Mouse (Mus musculus) forelimb bud, embryonic 11.5 days (tissue): ENCODE data around the gene Pgam2.
"Not testable (repeated sequence)": the region's sequence is repeated elsewhere in the genome, so short reads cannot be mapped to it uniquely, and the experiment has no call there.

Experiments used
- DNase-seq: peaks from one replicate; pipeline ENCODE4 v3.0.0-alpha.2; 2012; ENCODE audit warnings: low read depth, low spot score

The Pgam2 gene

DNA sequence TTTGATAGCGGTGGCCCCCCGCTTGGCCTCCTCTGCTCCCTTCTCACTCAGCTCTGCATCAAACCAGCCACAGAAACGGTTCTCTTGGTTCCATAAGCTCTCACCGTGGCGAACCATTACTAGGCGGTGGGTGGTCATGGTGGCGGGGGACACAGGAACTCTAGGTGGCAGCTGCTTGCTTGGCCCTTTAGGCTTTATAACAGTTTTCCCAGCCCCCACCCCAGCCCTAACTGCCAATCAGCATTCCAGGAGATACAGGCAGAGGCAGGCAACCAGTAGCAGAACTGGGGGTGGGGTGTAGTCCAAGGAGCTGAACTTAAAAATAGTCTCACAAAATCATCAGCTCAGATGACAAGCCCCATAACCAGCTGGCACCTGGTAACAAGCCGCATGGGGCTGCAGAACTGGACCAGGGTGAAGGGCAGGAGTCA, at the start of gene Pgam2:
Gene Pgam2, minus strand, starts transcription at position 183 of the 431 bp plus-strand sequence.
- peak; percentile 35 for DNase-seq

DNA sequence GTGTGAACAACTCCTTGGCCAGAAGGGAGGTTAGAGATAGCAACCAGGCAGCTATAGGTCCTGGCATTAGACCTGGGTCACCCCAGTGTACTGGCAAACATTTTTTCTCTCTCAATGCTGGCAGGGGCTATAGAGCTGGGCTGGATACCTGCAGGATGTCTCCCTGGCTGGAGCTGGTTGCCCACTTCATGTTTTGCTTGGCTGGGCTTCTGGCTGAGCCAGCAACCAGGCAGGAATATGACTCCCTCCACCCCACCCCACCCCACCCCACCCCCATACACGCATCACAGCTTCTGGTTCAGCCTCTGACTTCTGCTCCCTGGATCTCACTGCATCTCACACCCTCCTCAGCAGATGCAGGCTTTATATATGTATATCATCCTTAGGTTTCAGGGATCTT, 48.8 kb upstream of the Pgam2 start:
- DNase-seq: no peak

DNA sequence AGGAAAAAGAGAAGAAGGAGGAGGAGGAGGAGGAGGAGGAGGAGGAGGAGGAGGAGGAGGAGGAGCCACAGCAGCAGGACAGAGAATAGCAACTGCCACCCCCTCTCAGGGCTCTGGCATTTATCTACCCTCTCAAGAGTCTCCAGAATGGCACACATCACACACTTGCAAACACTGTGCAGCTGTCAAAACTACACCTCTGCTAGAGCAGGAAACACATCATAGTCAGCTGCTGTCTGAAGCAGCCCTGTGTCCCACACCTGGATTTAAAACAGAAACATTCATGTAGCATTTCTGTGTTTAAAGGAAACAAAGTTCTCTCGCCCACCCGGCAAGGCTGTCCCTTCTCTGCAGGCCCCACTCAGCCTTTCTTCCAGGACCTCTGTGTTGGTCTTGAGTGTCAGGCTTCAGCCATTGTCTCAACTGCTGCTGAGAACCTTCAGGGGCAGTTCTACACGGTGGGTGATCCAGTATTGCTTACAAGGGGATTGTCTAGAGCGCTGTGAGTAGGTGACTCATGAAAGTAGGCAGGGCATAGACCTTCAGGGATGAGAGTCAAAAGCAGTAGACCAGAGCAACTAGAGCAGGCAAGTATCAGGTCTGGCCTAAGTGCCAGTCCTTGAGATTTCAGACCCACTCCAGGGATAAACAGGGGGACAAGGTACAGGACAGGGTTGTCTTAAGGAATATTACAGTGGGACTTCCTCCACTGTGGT, 47.6 kb upstream of the Pgam2 start:
- DNase-seq: no peak

DNA sequence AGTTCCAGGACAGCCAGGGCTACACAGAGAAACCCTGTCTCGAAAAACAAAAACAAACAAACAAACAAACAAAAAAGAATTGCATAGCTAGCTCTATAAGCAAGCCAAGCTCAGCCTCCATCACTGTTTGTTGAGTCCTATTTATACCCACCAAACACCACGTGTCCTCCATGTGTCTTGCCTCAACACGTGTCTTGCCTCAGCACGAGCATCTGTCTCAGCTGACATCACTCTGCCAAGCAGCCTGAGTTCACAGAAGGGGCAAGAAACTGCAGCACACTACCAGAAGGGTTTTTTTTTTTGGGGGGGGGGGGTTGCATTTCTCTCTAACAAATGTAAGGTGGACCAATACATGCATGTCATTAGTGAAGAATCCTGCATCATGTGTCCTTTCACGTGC, 46.9 kb upstream of the Pgam2 start:
- no peak for DNase-seq

DNA sequence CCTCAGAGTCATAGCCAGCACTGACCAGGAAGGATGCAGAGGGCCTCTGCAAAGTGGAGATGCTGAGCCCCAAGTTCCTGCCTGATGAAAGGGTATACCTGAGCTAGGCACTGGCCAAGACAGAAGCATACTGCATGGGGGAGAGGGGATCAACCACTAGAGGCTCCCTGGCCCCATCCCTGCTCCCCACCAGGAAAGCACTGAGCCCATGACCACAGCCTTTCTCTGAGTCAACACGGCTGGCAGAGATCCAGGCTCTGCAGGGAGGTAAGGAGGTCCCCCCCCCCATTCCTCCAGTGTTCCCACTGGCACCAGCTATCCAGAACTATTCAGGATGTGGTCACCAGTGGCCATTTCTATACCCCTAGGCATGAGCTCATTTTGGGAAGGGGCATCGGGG, 45.8 kb upstream of the Pgam2 start:
- no peak for DNase-seq

DNA sequence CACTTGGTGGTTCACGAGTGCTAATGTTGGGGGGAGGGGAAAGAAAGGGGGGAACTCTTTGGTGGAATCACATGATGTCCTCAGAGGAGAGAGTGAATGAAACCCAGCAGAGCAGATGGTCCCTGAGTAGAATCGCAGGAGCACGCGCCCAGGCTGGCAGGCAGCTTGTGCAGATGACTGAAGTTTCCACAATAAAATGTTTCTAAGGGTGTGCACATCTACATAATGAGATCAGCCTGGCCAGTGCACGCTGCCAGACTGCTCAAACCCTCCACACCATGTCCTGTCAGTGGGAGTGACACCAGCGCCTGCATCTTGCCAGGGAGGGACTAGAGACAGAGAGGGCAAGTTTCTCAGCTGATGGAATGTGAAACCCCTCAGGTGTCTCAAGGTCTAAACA, 45.2 kb upstream of the Pgam2 start:
- no peak for DNase-seq

DNA sequence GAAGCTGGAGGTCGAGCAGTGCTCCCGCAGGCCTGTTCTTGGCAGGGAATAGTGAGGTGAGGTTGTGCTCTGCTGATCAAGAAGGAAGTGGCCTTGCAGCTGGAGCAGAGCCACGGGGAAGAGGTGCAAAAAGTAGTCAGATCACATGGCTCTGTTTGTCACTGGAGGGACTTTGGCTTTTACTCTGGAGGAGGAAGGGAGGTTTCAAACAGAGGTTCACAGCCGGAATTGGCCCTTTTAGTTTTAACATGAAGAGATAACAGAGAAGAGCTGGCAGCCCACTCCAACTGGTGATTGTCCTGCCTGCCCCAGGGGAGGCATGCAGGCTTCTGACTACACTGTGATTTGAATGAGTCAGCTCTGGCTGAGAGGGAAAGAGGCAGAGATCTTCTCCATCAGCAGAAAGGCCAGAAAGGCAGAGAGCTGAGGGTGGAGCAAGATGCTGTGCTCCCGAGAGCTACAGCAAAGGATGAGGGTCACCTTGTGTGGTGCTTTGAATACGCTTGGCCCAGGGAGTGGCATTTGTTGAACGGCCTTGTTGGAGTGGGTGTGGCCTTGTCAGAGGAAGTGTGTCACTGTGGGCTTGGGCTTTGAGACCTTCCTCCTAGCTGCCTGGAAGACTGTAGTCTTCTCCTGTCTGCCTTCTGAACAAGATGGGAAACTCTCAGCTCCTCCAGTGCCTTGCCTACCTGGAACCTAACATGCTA, 43.3 kb upstream of the Pgam2 start:
- no peak for DNase-seq

DNA sequence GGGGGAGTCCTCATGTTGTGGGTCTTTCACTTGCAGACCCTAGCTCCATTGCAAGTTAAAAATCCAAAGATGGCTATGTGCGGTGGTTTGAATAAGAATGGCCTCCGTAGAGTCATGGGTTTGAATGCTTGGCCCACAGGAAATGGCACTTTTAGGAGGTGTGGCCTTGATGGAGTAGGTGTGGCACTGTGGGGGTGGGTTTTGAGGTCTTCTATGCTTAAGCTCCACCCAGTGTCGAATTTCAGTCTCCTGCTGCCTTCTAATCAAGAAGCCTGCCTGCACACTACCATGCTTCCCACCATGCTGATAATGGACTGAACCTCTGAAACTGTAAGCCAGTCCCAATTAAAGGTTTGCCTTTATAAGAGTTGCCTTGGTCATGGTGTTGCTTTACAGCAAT, 39.6 kb upstream of the Pgam2 start:
- DNase-seq: no peak

DNA sequence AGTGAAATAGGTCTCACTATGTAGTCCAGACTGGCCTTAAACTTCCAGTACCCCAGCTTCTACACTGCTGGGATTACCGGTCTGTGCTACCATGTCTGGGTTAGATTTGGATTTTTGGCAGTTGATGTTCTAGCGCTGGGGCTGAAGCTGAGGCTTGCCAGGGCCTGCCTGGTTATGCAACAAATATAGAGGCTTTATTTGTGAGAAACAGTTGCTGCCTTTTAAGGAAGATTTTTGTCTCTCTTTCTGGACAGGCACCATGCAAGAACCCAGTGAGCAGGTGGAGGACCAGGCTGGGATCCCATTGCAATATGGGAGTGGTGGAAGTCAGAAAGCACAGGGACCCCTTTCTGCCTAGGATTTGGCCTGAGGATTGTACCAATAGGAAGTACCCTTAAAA, 38.2 kb upstream of the Pgam2 start:
- no peak for DNase-seq

DNA sequence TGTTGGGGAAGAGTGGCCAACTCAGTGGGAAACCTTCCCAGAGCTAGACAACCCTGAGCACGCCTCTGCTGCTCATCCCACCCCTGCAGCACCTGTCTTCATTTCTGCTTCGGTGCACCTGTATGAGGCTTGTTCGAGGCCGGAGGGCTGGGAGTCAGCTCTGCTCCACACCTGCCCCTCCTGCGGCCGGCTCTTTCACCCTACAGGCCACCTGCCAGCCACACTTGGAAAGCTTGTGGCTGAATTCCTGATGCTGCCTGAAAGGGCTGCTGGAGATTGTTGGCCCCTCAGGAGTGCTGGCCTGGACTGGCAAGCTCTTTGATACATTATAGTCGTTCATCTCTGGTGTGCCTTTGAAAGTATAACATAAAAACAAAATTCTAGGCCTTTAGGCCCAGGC, 36.8 kb upstream of the Pgam2 start:
- DNase-seq: no peak

DNA sequence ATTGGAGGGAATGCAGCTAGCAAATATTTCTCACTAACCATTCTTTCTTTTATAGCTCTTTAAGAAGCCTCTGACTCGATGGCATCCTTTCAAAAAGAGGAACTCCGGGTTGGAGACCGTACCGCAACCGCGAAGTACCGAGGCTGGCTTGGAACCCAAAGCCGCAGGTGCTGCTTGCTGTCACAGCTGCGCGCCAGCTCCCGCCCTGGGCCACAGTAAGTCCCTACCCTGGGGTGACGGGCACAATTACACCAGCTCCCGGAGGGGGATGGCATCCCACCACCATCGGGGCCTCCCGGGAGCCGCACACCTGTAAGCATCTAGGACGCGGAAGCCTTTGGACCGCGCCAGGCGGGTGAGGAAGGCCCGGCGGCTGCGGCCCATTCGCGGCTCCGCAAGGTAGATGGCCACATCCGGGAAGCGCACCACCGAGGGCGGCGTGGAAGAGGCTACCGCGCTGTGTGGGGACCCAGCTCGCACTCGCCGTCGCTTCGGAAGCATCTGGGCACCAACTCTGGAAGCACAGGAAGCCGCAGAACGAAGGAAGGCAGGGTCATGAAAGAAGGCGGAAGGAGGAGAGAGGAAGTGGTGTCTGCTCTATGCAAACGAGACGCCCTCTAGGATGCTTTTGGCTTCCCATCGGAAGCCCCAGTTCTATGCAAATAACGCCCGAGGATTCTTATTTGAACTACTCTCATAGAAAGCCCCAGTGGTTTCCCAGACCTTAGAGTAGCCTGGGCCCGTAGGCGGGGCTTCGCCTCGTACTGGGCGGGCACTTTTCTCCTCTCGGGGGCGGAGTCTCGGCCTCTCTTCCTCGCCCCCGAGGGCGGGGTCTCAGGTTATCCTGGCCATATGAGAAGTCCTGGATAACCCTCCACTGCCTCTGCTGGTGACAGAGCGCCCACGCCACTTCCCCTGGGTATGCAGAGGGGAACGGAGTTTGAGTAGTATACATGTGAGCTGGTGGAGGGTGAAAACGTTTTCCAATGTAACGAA, 34.0 kb upstream of the Pgam2 start, which contains the start of gene Polm:
Gene Polm, minus strand, starts transcription at position 766 of the 996 bp plus-strand sequence.
- peak; percentile 94 for DNase-seq

DNA sequence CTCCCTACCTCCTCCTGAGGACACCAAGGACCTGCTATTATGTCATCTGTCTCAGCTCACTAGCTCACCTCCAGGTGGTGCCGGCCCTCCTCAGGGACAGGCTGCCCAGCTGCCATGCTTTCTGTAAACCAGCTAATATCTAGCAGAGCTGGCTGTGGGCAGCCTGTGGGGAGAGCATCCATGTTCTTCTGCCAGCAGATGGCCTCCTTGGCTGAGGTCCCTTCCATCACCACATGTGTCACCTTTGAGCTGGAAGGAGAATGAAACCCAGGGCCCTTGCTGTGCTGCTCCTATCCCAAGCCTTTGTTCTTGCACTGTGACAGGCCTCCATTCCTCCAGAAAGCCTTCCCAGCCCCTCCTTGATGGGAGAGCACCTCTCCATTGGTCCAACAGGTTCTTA, 32.6 kb upstream of the Pgam2 start:
- no peak for DNase-seq

DNA sequence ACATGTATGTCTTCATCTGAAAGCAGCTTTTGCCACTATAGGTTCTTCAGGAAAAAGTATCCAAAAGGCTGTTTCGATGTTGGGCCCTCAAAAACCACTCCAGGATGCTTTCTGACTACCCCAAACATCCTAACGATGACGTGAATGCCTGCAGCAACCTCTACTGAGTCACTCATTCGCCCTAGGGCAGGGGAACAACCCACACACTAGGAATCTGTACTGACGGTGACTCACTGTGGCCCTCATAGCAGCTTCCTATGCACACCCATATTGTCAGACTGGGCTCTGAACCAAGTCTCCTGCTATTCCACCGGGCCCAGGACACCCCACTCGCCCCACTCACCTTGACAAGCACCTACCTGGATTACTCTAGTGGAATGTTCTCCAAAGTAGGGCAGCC, 31.5 kb upstream of the Pgam2 start:
- DNase-seq: no peak

DNA sequence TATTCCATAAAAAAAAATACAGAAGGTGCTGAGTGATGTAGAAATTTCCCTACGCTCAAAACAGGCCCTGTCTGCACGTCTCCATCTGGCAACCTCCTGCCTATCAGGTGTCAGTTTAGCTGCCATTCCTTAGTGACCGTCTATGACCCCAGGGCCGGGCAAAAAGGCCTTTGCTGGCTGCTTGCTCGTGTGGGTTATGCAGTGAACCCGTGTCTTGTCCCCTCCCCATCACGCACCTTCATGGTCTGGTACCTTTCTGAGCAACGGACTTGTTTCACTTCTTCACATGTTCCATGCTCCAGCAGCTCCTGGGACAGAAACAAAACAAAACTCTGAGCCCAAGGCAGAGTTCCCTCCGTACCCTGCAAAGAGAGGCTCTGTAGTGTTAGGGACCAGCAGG, 31.0 kb upstream of the Pgam2 start:
- no peak for DNase-seq

DNA sequence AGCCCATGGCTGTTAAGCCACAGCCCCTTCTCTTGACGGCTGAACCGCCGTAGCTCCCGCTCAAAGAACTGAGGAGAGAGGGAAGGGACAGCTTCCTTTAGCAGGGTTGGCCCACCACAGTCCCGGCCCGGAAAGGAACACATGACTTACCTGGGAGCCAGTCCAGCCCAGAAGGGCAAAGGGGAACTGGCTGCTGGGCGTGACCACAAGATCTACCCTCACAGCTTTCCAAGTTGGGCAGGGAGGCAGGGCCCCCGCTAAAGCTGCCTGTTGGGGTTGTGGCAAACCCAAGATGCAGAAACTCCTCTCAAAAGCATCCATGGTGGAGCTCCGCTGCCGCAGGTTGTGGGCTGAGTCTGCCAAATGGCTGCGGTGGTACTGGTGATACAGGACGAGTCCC, 25.8 kb upstream of the Pgam2 start:
- DNase-seq: no peak

DNA sequence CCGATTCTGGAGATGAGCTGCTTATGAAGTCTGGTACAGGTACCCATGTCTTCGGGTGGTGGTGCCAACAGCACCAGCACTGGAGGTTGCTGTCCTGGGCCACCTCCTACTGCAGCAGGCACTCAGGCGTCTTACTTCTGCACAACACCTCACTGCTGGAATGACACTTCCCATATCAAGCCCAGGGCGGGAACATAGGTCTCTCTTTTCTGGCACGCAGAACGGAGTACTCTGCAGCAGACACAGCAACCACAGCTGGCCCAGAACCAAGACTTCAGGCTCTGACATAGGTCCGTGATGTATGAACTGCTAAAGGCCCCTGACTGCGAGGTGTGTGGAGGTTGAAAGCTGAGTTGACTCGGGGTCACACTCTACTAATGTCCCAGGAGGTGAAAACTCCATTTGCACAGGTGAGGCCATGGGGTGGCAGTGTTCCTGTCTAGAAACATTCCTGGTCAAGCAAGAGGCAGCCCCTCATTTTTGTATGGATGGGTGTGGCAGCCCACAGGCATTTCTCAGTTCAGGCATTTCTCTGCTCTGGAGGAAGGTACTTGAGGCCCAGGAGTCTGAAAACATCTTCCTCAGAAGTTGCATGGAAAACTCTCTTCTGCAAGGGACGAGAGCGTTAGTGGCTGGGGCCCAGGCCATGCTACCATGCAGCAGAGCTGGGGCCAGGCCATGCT, 25.1 kb upstream of the Pgam2 start:
- DNase-seq: no peak

DNA sequence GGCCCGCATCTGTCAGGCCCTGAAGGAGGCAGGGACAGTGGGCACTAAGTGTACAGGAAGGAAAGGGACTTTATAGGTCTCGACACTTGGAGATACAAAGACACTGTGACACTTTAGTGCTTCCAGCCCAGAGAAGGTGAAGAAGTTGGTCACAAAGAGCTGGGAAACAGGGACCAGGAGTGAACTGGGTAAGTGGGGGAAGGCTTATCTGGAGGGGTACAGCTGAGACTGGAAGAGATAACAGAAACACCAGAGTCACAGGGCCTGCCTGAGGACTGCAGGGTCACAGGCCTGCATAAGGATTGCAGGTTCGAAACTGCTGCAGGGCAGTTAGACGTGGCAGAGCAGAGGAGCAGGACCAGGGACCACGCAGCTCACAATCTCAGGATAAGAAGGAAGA, 24.4 kb upstream of the Pgam2 start:
- DNase-seq: no peak

DNA sequence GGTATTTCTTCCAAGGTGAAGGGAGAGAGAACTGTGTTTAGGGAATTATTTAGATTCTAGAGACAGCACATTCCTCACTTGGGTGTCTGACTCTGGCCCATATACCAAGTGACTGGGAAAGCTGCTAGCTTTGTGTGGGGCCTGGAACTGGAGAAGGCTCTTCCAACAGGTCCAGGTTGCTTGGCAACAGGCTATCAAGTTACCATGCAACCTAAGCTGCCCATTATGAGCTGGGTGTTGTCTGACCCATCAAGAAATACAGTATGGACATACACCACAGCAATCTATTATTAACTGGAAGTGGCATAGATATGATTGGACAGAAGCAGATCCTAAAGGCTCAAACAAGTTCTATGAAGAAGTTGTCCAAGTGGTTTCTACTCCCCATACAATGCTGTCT, 21.9 kb upstream of the Pgam2 start:
- no peak for DNase-seq

DNA sequence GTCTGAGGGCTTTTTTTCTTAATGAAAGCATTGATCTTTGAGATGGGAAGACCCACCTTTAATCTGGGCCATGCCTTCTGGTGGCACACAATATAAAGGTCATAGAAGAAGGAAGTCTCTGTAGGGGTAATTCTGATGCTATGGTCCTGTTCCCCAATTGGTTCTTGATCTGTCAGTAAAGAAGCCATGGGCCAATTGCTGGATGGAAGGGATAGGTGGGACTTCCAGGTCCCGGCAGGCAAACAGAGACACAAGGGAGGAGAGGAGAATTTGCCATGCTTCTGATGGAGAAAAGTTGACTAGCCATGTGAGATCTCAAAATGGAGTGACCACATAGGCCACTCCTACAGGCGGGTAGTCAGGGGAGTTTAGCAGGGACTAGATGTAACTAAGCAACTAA, 15.7 kb upstream of the Pgam2 start:
- DNase-seq: no peak

DNA sequence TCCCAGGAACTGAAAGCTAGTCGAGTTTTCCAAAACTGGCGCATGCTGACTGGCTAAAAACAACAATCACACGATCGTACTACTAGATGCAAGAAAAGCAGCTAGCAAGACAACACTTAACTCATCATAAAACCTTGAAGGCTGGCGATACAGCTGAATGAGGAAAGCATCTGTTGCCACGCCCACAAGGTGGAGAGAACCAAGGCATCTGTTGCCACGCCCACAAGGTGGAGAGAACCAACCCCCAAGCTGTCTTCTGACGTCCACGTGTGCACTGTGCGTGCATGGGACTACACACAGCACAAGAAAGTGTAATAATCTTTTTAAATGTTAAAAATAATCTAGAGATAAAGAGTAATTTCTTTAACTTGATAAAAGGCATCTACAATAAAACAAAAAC, 9.8 kb upstream of the Pgam2 start:
- no peak for DNase-seq

DNA sequence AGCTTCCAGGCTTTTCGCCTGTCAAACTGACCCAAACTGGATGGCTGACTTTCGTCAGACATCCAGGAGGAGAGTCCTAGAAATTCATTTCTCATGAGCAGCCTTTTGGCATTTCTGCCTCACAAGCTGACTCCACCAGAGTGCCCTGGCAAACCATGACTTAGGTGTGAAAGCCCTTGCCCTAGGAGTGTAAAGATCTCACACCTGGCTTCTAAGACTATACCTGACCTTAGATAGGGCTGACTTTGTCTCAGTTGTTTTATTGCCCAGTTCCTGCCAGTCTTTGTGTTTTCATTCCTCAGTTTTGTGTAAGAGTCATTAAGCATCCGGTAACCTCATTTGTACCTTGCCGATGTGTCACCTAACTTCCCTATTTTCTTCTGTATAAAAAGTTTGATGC, 6.0 kb upstream of the Pgam2 start:
- DNase-seq: not testable (repeated sequence)

DNA sequence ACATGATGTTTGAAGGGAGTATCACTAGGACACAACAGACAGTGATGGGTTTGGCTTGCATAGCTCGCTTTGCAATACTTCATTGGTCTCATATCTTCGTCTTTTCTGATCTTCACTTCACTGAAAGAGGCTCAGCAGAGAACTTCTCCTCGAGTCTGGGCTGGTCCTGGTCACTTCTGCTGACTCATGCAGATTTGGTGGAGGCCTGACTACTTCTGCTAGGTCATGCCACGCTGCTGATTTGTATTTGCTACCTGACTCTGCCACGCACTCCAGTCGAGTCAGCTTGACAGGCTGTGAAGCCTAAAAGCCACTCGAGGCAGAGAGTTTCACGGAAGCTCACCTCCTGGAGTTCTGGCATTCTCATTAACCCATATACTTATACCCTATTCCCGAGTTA, 4.4 kb upstream of the Pgam2 start:
- DNase-seq: no peak
